Mouse (Mus musculus): Measurements from ENCODE around the gene Picalm.

DNA sequence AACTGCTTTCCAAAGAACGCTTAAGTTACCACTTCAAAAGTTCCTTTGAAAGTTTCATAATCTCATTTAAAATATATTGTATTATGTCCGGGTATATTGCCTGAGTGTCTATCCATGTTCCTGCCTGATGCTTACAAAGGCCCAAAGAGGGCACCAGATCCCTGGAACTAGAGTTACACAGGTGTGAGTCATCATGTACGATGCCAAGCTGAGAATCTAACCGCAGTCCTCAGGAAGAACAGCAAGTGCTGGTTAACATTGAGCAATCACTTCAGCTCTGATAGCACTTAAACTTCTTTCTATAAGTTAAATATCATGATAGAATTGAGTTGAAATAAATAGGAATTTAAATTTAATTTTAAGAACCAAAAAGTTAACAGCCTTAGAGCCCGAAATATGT is 70.2 kb downstream of the Picalm start:
- TF ChIP-seq USF1 (IDR thresholded peaks at IDR 0.05; ENCODE audit: low read depth) (no peak), POLR2A (IDR thresholded peaks at IDR 0.05; ENCODE audit: insufficient read length, low read depth) (no peak), POLR2AphosphoS2 (IDR thresholded peaks at IDR 0.05; ENCODE audit: insufficient read length, low read depth) (no peak), E2F4 (IDR thresholded peaks at IDR 0.05; ENCODE audit: insufficient read depth) (no peak), MAX (IDR thresholded peaks at IDR 0.05; ENCODE audit: low read depth) (no peak), CEBPB (IDR thresholded peaks at IDR 0.05; ENCODE audit: insufficient read depth, poor library complexity, severe bottlenecking) (peak; percentile 76; the same call in 1 of the 2 replicates), MYOG (IDR thresholded peaks at IDR 0.05; ENCODE audit: control insufficient read depth in 1 of 3, insufficient read depth in 1 of 3, insufficient read length in 2 of 3, low read depth in 2 of 3) (no peak)
